Mouse (Mus musculus) macrophage (primary cell): ENCODE data around the gene Slc6a9. TPM values are rescaled to one million over a fixed set of nuclear protein-coding genes. Genes with fewer than 3 reads are reported as not detected.

ENCODE experiments used
- H3K27ac ChIP-seq: fragments of 350-480 bp; formaldehyde crosslinking; 2 replicates; pipeline ENCODE4 v1.9.0; 2021
- H3K36me3 ChIP-seq: fragments of 350-480 bp; formaldehyde crosslinking; 2 replicates; pipeline ENCODE4 v1.9.0; 2021; ENCODE audit errors: inconsistent target
- H3K4me3 ChIP-seq: fragments of 350-480 bp; formaldehyde crosslinking; 2 replicates; pipeline ENCODE4 v1.9.0; 2021; ENCODE audit errors: inconsistent target
- H3K79me2 ChIP-seq: fragments of 350-480 bp; formaldehyde crosslinking; 2 replicates; pipeline ENCODE4 v1.9.0; 2021; ENCODE audit errors: inconsistent target
- WGBS: methylation state at CpG from one replicate; pipeline ENCODE4 v1.1.7; 2026; ENCODE audit warnings: inconsistent platforms; ENCODE audit not compliant: missing documents; 5-methylcytosine and 5-hydroxymethylcytosine counted together
- polyA plus RNA-seq: library from polyadenylated mRNA; stranded (reverse); fragments of 250-400 nt; gene quantifications from 3 replicates; pipeline ENCODE4 v1.2.4, GENCODE M21; 2018; ENCODE audit warnings: inconsistent platforms

Slc6a9 gene
- polyA plus RNA-seq, 1 experiment from 2014 or later, result not detected

- Histone ChIP-seq H3K79me2 (no peaks in the 10 kb centered on the region), H3K36me3 (no peaks in the 10 kb centered on the region), H3K4me3 (no peak overlapping the region), H3K27ac (no peak overlapping the region)
- 54% methylated on average over 5 of the region's 5 CpGs for WGBS
Measured at GRCm38 (mm10) chr4:117878703-117879102, 44.4 kb downstream of the Slc6a9 start.

- 15% methylated on average over 91 of the region's 103 CpGs for WGBS
- Histone ChIP-seq H3K4me3 (no peak within 1 kb of the TSS), H3K79me2 (peaks cover 14% of the 10 kb centered on the region), H3K27ac (no peak within 1 kb of the TSS), H3K36me3 (peaks cover 21% of the 10 kb centered on the region)
Measured at GRCm38 (mm10) chr4:117882701-117883691, 48.7 kb downstream of the Slc6a9 start, which contains the start of gene B4galt2. Gene B4galt2 (minus strand): TSS chr4:117883487.

- 91% methylated on average over 1 of the region's 1 CpGs for WGBS
- Histone ChIP-seq H3K27ac (no peak overlapping the region), H3K79me2 (peaks cover 14% of the 10 kb centered on the region), H3K36me3 (peaks cover 21% of the 10 kb centered on the region), H3K4me3 (no peak overlapping the region)
Measured at GRCm38 (mm10) chr4:117884146-117884545, 49.8 kb downstream of the Slc6a9 start.

GRCm38 (mm10) chr4:117885093-117885492 is 50.8 kb downstream of the Slc6a9 start:
- Histone ChIP-seq H3K27ac (no peak overlapping the region), H3K79me2 (peaks cover 14% of the 10 kb centered on the region), H3K4me3 (no peak overlapping the region), H3K36me3 (peaks cover 21% of the 10 kb centered on the region)
- WGBS, result 94% methylated on average over 10 of the region's 10 CpGs

GRCm38 (mm10) chr4:117885994-117886393 is 51.7 kb downstream of the Slc6a9 start:
- WGBS, result 57% methylated on average over 9 of the region's 9 CpGs
- H3K4me3 ChIP-seq, result peak overlapping the region; percentile 84
- peak overlapping the region; percentile 56; the same call in 1 of the 2 replicates for H3K27ac ChIP-seq
- H3K79me2 ChIP-seq, result peaks cover 18% of the 10 kb centered on the region
- peaks cover 21% of the 10 kb centered on the region for H3K36me3 ChIP-seq

GRCm38 (mm10) chr4:117886644-117887043 is 52.3 kb downstream of the Slc6a9 start:
- peak overlapping the region; percentile 84 for H3K4me3 ChIP-seq
- peaks cover 24% of the 10 kb centered on the region for H3K79me2 ChIP-seq
- WGBS, result 7% methylated on average over 11 of the region's 24 CpGs
- peak overlapping the region; percentile 56 for H3K27ac ChIP-seq
- H3K36me3 ChIP-seq, result peaks cover 21% of the 10 kb centered on the region

- Histone ChIP-seq H3K36me3 (peaks cover 21% of the 10 kb centered on the region), H3K27ac (peak within 1 kb of the TSS; percentile 56), H3K4me3 (peak within 1 kb of the TSS; percentile 84), H3K79me2 (peaks cover 24% of the 10 kb centered on the region)
- whole genome bisulfite sequencing, result under 1% methylated on average over 36 of the region's 37 CpGs
Measured at GRCm38 (mm10) chr4:117887133-117887532, 52.8 kb downstream of the Slc6a9 start, which contains the start of gene Atp6v0b. Gene Atp6v0b (minus strand): TSS chr4:117887333.

- peaks cover 21% of the 10 kb centered on the region for H3K36me3 ChIP-seq
- WGBS, result 76% methylated on average over 2 of the region's 2 CpGs
- H3K27ac ChIP-seq, result no peak overlapping the region
- peak overlapping the region; percentile 84; the same call in 1 of the 2 replicates for H3K4me3 ChIP-seq
- H3K79me2 ChIP-seq, result peaks cover 24% of the 10 kb centered on the region
Measured at GRCm38 (mm10) chr4:117887920-117888319, 53.6 kb downstream of the Slc6a9 start.

GRCm38 (mm10) chr4:117889471-117889870 is 55.2 kb downstream of the Slc6a9 start:
- Histone ChIP-seq H3K27ac (no peak overlapping the region), H3K4me3 (no peak overlapping the region), H3K36me3 (peaks cover 21% of the 10 kb centered on the region), H3K79me2 (peaks cover 24% of the 10 kb centered on the region)
- 97% methylated on average over 15 of the region's 15 CpGs for WGBS

GRCm38 (mm10) chr4:117890031-117890430 is 55.7 kb downstream of the Slc6a9 start:
- Histone ChIP-seq H3K27ac (no peak overlapping the region), H3K4me3 (no peak overlapping the region), H3K79me2 (peaks cover 24% of the 10 kb centered on the region), H3K36me3 (peaks cover 18% of the 10 kb centered on the region)
- 93% methylated on average over 14 of the region's 14 CpGs for WGBS

GRCm38 (mm10) chr4:117890750-117891149 is 56.4 kb downstream of the Slc6a9 start:
- Histone ChIP-seq H3K79me2 (peaks cover 20% of the 10 kb centered on the region), H3K36me3 (peaks cover 17% of the 10 kb centered on the region; the same call in 1 of the 2 replicates), H3K4me3 (peak overlapping the region; percentile 96), H3K27ac (no peak overlapping the region)
- WGBS, result 94% methylated on average over 7 of the region's 8 CpGs

- H3K79me2 ChIP-seq, result peaks cover 10% of the 10 kb centered on the region
- peak within 1 kb of the TSS; percentile 96 for H3K4me3 ChIP-seq
- 0% methylated on average over 18 of the region's 21 CpGs for WGBS
- H3K27ac ChIP-seq, result no peak within 1 kb of the TSS
- peaks cover 18% of the 10 kb centered on the region; the same call in 1 of the 2 replicates for H3K36me3 ChIP-seq
Measured at GRCm38 (mm10) chr4:117891738-117892161, 57.4 kb downstream of the Slc6a9 start, which contains the start of gene Dph2. Gene Dph2 (minus strand): TSS chr4:117892032.

- Histone ChIP-seq H3K79me2 (peaks cover 10% of the 10 kb centered on the region; the same call in 1 of the 2 replicates), H3K36me3 (peaks cover 25% of the 10 kb centered on the region; the same call in 1 of the 2 replicates), H3K27ac (no peak overlapping the region), H3K4me3 (no peak overlapping the region)
- 19% methylated on average over 9 of the region's 9 CpGs for WGBS
Measured at GRCm38 (mm10) chr4:117893376-117893775, 59.1 kb downstream of the Slc6a9 start.

GRCm38 (mm10) chr4:117894601-117895000 is 60.3 kb downstream of the Slc6a9 start:
- WGBS, result 92% methylated on average over 6 of the region's 8 CpGs
- H3K36me3 ChIP-seq, result peaks cover 37% of the 10 kb centered on the region

GRCm38 (mm10) chr4:117895339-117895738 is 61.0 kb downstream of the Slc6a9 start:
- WGBS, result 96% methylated on average over 7 of the region's 7 CpGs

More at GRCm38 (mm10) chr4:117894601-117895000, 60.3 kb downstream of the Slc6a9 start:
- H3K79me2 ChIP-seq, result peaks cover 10% of the 10 kb centered on the region; the same call in 1 of the 2 replicates
- no peak overlapping the region for H3K27ac ChIP-seq
- no peak overlapping the region for H3K4me3 ChIP-seq

More at GRCm38 (mm10) chr4:117895339-117895738, 61.0 kb downstream of the Slc6a9 start:
- H3K79me2 ChIP-seq, result peaks cover 10% of the 10 kb centered on the region; the same call in 1 of the 2 replicates
- no peak overlapping the region for H3K4me3 ChIP-seq
- peaks cover 45% of the 10 kb centered on the region for H3K36me3 ChIP-seq
- no peak overlapping the region for H3K27ac ChIP-seq
